Mouse (Mus musculus) heart, postnatal 0 days (tissue): ENCODE measurements around the gene Ddx49. TPM values are rescaled to one million over a fixed set of nuclear protein-coding genes. Genes with fewer than 3 reads are reported as not detected.

Experiments
- ATAC-seq: fragments of 200-750 bp; cut with Nextera tagmentation; 2 replicates; pipeline ENCODE4 v1.8.0; 2017; ENCODE audit warnings: low read depth, moderate number of reproducible peaks, moderate library complexity; ENCODE audit not compliant: insufficient read depth
- DNase-seq: peaks from one replicate; pipeline ENCODE4 v3.0.0-alpha.2; 2016; ENCODE audit warnings: low spot score
- H3K27ac ChIP-seq: fragments of 300-500 bp; sonication (generic); 2 replicates; pipeline ENCODE4 v1.5.1; 2014; ENCODE audit warnings: low read depth, mild to moderate bottlenecking
- H3K27me3 ChIP-seq: fragments of 300-500 bp; sonication (generic); 2 replicates; pipeline ENCODE4 v1.6.1; 2014; ENCODE audit warnings: low read length, mixed read lengths; ENCODE audit not compliant: control insufficient read depth, insufficient read depth
- H3K36me3 ChIP-seq: fragments of 300-500 bp; sonication (generic); replicated peaks from 2 replicates; pipeline ENCODE4 v1.6.1; 2014; ENCODE audit warnings: low read length, mixed read lengths; ENCODE audit not compliant: control insufficient read depth, insufficient read depth
- H3K4me1 ChIP-seq: fragments of 300-500 bp; sonication (generic); 2 replicates; pipeline ENCODE4 v1.6.1; 2014; ENCODE audit warnings: antibody characterized with exemption; ENCODE audit not compliant: control insufficient read depth, insufficient read depth
- H3K4me2 ChIP-seq: fragments of 300-500 bp; sonication (generic); 2 replicates; pipeline ENCODE4 v1.6.1; 2014; ENCODE audit warnings: low read depth, mild to moderate bottlenecking, low read length, moderate library complexity
- H3K4me3 ChIP-seq: fragments of 300-500 bp; sonication (generic); 2 replicates; pipeline ENCODE4 v1.5.1; 2014; ENCODE audit warnings: low read depth, low read length
- H3K9ac ChIP-seq: fragments of 300-500 bp; sonication (generic); replicated peaks from 2 replicates; pipeline ENCODE4 v1.6.1; 2014; ENCODE audit warnings: low read depth, low read length, mixed read lengths
- H3K9me3 ChIP-seq: fragments of 300-500 bp; sonication (generic); replicated peaks from 2 replicates; pipeline ENCODE4 v1.6.1; 2016; ENCODE audit warnings: low read length; ENCODE audit not compliant: control insufficient read depth
- CTCF ChIP-seq: IDR thresholded peaks from 2 replicates; pipeline ENCODE4 v1.5.1; 2016; ENCODE audit warnings: antibody characterized with exemption, control low read depth, low read depth
- EP300 ChIP-seq: IDR thresholded peaks from 2 replicates; pipeline ENCODE4 v1.6.1; 2016; ENCODE audit warnings: antibody characterized with exemption, low read depth
- WGBS: fragments of 180-500 bp; shearing (Covaris S2); extraction: QIAGEN DNeasy Blood & Tissue Kit; methylation state at CpG from one replicate; pipeline ENCODE4 v1.1.7; 2014; 5-methylcytosine and 5-hydroxymethylcytosine counted together
- polyA plus RNA-seq: library from polyadenylated mRNA; unstranded; fragments of >200 nt; fragmentation: Nextera tagmentation; extraction: Ambion mirVana; gene quantifications from 2 replicates; pipeline ENCODE4 v1.2.1, GENCODE M21; 2015
- total RNA-seq: library from RNA; depleted of rRNA; stranded (reverse); fragments of >200 nt; gene quantifications from 2 replicates; pipeline ENCODE4 v1.2.3, GENCODE M21; 2014; ENCODE audit warnings: low replicate concordance

Ddx49 gene
- total and polyA plus RNA-seq, 2 experiments from 2014 or later = 26.7 to 33.1 TPM

DNA sequence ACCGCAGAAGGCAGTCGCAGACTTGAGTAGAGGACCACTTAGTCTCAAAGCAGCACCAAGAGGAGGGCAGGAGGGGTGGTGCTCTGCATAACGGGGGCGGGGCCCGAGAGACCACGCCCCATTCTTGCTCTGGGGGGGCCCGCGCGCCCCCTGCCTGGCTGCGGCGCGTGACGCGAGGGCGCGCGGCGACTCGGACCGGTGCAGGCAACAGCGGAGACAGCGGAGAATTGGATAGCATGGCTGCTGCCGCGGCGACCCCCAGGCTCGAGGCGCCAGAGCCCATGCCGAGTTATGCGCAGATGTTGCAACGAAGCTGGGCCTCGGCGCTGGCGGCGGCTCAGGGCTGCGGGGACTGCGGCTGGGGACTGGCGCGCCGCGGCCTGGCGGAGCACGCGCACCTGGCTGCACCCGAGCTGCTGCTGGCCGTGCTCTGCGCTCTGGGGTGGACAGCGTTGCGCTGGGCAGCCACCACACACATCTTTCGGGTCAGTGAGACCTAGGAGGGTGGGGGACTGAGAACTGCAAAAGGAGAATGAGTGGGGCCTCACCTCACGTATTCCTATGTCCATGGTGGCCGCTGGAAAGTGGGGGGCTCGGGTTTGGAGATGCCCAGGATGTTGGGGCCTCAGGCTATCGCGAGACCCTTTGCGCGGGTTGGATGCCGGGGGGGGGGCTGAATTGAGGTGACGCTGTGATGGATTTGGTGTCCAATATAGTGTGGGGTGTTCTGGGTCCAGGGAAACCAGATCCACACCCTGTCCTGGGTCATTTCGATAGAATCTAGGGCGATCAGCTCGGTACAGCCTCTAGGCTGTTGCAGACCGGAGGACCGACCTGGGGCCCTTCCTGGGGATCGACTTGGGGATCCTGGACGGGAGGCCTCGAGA, 13.6 kb upstream of the Ddx49 start, which contains the start of gene Cers1:
TSS of gene Cers1 (plus strand) at position 152 of the 887 bp plus-strand sequence.
- Histone ChIP-seq H3K4me3 (peak within 1 kb of the TSS; percentile 57), H3K9ac (peak within 1 kb of the TSS; percentile 43; the same call in 1 of the 2 replicates), H3K4me2 (peak within 1 kb of the TSS; percentile 87), H3K36me3 (peaks cover 27% of the 10 kb centered on the region), H3K27ac (no peak within 1 kb of the TSS), H3K9me3 (no peaks in the 10 kb centered on the region), H3K4me1 (peaks cover 9% of the 10 kb centered on the region; the same call in 1 of the 2 replicates), H3K27me3 (peaks cover 10% of the 10 kb centered on the region; the same call in 1 of the 2 replicates)
- DNase-seq (no peak), ATAC-seq (peak; percentile 45)
- no peak for TF ChIP-seq CTCF
- TF ChIP-seq EP300 = no peak
- 3% methylated on average over 66 of the region's 66 CpGs for WGBS

GRCm38 (mm10) chr8:70313399-70313798, 11.1 kb upstream of the Ddx49 start:
- peaks cover 10% of the 10 kb centered on the region; the same call in 1 of the 2 replicates for H3K27me3 ChIP-seq
- no peak for TF ChIP-seq CTCF
- no peak for TF ChIP-seq EP300
- WGBS = 34% methylated on average over 2 of the region's 2 CpGs
- DNase-seq (no peak), ATAC-seq (no peak)
- peaks cover 9% of the 10 kb centered on the region; the same call in 1 of the 2 replicates for H3K4me1 ChIP-seq
- no peak overlapping the region for H3K27ac ChIP-seq
- H3K36me3 ChIP-seq = peaks cover 47% of the 10 kb centered on the region
- no peaks in the 10 kb centered on the region for H3K9me3 ChIP-seq
- no peak overlapping the region for H3K9ac ChIP-seq
- H3K4me2 ChIP-seq = no peak overlapping the region
- no peak overlapping the region for H3K4me3 ChIP-seq

GRCm38 (mm10) chr8:70309311-70309710, 7.0 kb upstream of the Ddx49 start:
- ATAC-seq (no peak), DNase-seq (no peak)
- Histone ChIP-seq H3K9me3 (no peaks in the 10 kb centered on the region), H3K27me3 (no peaks in the 10 kb centered on the region), H3K4me2 (no peak overlapping the region), H3K4me3 (no peak overlapping the region), H3K27ac (no peak overlapping the region), H3K36me3 (peaks cover 84% of the 10 kb centered on the region), H3K4me1 (no peaks in the 10 kb centered on the region), H3K9ac (no peak overlapping the region)
- WGBS = 41% methylated on average over 2 of the region's 2 CpGs
- TF ChIP-seq EP300 (no peak), CTCF (peak; percentile 45)

DNA sequence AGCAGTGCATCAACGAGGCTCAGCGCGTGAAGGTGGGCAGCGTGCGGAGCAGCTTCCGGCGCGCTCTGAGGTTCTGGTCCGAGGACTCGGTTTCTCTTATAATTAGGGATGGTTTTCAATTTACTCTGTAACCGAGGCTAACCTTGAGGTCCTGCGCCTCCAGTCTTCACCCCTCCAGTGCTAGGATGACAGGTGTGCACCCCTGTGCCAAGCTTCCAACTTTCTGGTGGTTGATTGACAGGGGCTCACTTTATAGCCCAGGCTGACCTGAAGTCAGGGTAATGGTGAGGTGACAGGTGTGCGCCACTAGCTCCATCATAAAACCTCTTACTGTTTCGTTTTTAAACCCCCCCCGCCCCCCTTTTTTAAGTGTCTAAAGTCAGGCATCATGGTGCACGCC, 612 bp upstream of the Ddx49 start:
- ATAC-seq (peak; percentile 6; the same call in 1 of the 2 replicates), DNase-seq (no peak)
- Histone ChIP-seq H3K9ac (peak overlapping the region; percentile 80), H3K4me3 (peak overlapping the region; percentile 75), H3K4me2 (peak overlapping the region; percentile 89), H3K27me3 (no peaks in the 10 kb centered on the region), H3K9me3 (no peaks in the 10 kb centered on the region), H3K27ac (peak overlapping the region; percentile 62), H3K4me1 (peaks cover 15% of the 10 kb centered on the region), H3K36me3 (peaks cover 48% of the 10 kb centered on the region)
- WGBS = 3% methylated on average over 16 of the region's 16 CpGs
- TF ChIP-seq CTCF (no peak), EP300 (no peak)

GRCm38 (mm10) chr8:70300881-70301280, 1.4 kb downstream of the Ddx49 start:
- Histone ChIP-seq H3K27ac (no peak overlapping the region), H3K4me2 (no peak overlapping the region), H3K36me3 (peaks cover 50% of the 10 kb centered on the region), H3K4me1 (peaks cover 15% of the 10 kb centered on the region), H3K4me3 (no peak overlapping the region), H3K27me3 (no peaks in the 10 kb centered on the region), H3K9me3 (no peaks in the 10 kb centered on the region), H3K9ac (no peak overlapping the region)
- WGBS = 65% methylated on average over 3 of the region's 3 CpGs
- TF ChIP-seq EP300 (no peak), CTCF (no peak)
- ATAC-seq (no peak), DNase-seq (no peak)
